Mouse (Mus musculus) megakaryocyte, adult 5-6 weeks (primary cell): ENCODE measurements around the gene Ddx39. TPM values are rescaled to one million over a fixed set of nuclear protein-coding genes. Genes with fewer than 3 reads are reported as not detected.

ENCODE experiments used
- ATAC-seq: 2 replicates; pipeline ENCODE4 v1.8.0; 2016; ENCODE audit warnings: mild to moderate bottlenecking, inconsistent platforms; ENCODE audit not compliant: poor library complexity, severe bottlenecking
- total RNA-seq, 2 experiments: library from RNA; stranded (forward) in 1 of 2; stranded (reverse) in 1 of 2; fragments of 153-499, 151-499 nt in 1 of 2; fragments of 221-1000, 200-1000 nt in 1 of 2; gene quantifications; 2 replicates each; pipeline versions ENCODE4 v1.2.3 to v1.2.4; 2015 to 2017

Ddx39 gene
- total RNA-seq, 2 experiments from 2014 or later: 67.7 to 77.4 TPM

- ATAC-seq: no peak
Observed at GRCm38 (mm10) chr8:83764717-83765116, 49.7 kb downstream of the Ddx39 start.

- ATAC-seq: no peak
Observed at GRCm38 (mm10) chr8:83765663-83766062, 50.7 kb downstream of the Ddx39 start.

DNA sequence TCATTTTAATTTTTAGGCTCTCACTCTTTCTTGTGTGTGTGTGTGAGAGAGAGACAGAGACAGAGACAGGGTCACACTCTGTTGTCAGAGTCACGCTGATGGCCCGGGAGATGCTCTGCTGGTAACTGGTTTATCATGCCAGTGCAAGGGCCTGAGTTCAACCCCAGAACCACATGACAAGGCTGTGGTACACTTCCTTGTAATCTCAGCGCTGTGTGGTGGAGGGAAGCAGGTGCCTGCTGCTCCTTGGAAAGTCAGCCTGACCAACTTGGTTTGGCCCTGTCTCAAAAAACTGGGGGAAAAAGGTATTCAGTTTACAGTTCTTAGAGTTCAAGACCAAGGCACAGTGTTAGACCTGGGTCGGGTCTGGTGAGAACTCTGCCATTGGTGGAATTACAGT, 52.5 kb downstream of the Ddx39 start:
- no peak for ATAC-seq

DNA sequence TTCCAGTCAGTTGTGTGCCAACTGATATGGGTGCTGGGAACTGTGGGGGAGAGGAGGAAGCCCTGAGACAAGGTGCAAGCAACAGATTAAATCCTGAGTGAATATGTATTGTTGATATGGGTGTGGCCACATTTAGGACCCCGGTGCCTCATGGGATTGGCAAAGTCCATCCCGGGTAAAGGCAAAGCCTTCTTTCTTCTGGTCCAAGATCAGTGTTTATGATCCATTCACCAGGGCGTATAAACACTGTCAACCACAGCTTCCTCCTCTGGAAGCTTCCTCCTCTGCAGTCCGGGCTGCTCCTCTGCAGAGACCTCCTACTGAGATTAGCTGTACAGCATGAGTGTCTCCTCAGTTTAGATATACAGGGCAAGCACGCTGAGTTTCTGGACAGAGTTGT, 53.5 kb downstream of the Ddx39 start:
- ATAC-seq: peak; percentile 80

- no peak for ATAC-seq
Observed at GRCm38 (mm10) chr8:83769720-83770119, 54.7 kb downstream of the Ddx39 start.

DNA sequence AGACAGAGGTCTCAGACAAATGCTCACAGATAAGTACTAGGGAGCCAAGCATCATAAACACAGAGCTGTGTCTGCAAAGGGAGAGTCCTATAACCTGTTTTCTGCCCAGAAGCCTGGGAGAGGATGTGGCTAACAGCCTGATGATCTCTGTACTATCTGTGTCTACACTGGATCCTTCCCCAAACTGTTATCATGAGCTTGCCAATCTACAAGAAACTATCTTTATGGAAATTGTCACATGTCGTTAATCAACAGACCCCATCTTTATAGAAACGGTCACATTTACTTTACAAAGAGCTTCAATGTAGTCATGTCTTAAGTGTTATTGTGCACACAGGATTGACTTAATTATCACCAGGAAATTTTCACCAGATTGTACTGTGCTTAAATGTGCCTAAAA, 55.7 kb downstream of the Ddx39 start:
- ATAC-seq: no peak

GRCm38 (mm10) chr8:83771791-83772190, 56.8 kb downstream of the Ddx39 start:
- no peak for ATAC-seq

DNA sequence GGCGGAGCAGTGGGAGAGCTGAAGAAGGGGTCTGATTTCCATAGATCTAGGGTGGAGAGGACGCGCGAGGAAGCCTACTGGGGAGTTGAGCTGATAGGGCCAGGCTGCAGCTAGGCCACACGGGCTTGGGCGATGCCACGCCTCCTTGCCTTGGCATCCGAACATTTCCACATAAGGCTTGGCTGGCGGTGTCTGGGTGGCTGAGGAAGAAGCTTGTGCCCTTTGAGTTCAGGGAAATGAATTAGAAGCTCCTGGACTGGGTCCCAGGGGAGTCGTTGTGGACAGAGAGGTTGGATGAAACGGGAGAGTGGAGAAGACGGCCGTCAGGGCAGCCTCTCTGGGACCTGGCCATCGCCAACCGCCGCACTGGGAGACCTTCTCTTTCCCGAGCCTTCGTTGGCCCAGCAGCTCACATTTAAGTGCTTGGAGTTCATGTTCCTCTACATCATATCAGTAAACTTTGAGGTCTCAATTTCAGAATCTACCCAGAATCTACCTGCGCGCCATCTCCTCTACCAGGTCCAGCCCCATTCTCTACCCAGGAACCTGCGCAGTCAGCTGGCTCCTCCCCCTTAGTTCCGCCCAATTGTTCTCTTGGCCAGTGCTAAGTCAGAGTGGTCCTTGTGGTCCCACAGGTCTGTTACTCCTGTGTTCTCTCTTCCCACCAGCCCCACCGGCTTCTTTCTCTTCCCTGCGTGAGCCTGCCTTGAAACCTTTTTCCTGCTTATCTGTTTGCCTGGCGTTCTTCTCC, 57.9 kb downstream of the Ddx39 start:
- ATAC-seq: peak; percentile 74

DNA sequence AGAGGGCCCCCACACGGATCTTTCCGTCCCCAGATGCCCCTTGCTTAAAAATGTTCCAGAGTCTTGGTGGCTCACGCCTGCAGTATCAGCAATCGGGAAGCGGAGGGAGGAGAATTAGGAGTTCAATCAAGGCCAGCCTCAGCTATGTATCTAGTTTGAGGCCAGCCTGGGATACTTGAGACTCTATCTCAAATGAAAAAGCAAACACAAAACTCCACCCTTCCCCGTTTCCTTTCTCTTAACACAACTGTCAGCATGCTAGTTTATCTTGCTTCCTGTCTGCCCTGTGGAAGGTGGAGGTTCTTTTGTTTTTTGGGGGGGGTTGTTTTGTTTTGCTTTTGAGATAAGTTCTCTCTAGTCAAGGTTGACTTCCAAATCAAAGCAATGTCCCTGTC, 58.5 kb downstream of the Ddx39 start:
- no peak for ATAC-seq

DNA sequence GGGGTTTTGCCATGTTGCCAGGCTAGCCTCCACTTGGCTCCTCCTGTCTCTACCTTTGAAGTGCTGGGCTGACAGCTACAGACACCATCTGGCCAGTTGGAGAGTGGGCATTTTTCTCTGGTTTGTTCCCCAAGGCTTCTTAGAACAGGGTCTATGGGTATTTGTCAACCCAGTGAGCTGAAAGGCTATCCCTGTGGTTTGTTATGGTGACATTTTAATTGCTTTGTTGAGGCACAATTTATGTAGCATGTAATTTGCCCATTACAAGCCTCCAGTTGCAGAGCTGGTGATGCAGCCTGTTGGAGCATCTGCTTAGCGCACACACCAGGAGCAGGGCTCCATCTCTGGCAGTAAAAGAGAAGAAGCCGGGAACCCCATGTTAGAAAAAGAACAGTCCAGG, 59.2 kb downstream of the Ddx39 start:
- no peak for ATAC-seq

Other genes with a start within 250 kb of the Ddx39 start
- not detected in 2 replicates for gene Olfr370, start 179.4 kb upstream of the Ddx39 start, total RNA-seq (2015)
- not detected in 2 replicates for gene Olfr370, start 179.4 kb upstream of the Ddx39 start, total RNA-seq (2017)
- 132 and 161 TPM in 2 replicates for gene Ndufb7, start 148.5 kb upstream of the Ddx39 start, total RNA-seq (2015)
- 205 and 227 TPM in 2 replicates for gene Ndufb7, start 148.5 kb upstream of the Ddx39 start, total RNA-seq (2017)
- 282 and 314 TPM in 2 replicates for gene Tecr, start 107.2 kb upstream of the Ddx39 start, total RNA-seq (2015)
- gene Tecr, start 107.2 kb upstream of the Ddx39 start, total RNA-seq (2017): 248 and 255 TPM in 2 replicates
- 40.0 and 40.7 TPM in 2 replicates for gene Dnajb1, start 107.0 kb upstream of the Ddx39 start, total RNA-seq (2015)
- gene Dnajb1, start 107.0 kb upstream of the Ddx39 start, total RNA-seq (2017): 26.4 and 34.4 TPM in 2 replicates
- gene Gipc1, start 62.5 kb upstream of the Ddx39 start, total RNA-seq (2015): 15.4 and 16.4 TPM in 2 replicates
- gene Gipc1, start 62.5 kb upstream of the Ddx39 start, total RNA-seq (2017): 18.9 and 25.4 TPM in 2 replicates
- gene Ptger1, start 48.5 kb upstream of the Ddx39 start, total RNA-seq (2015): 0.07 TPM in 1 of 2 replicates, not detected in the other
- gene Ptger1, start 48.5 kb upstream of the Ddx39 start, total RNA-seq (2017): 1.7 and 2.2 TPM in 2 replicates
- gene Pkn1, start 16.0 kb upstream of the Ddx39 start, total RNA-seq (2015): 53.3 and 55.4 TPM in 2 replicates
- gene Pkn1, start 16.0 kb upstream of the Ddx39 start, total RNA-seq (2017): 103 and 110 TPM in 2 replicates
- gene Adgre5, start 26.1 kb downstream of the Ddx39 start, total RNA-seq (2015): 239 and 242 TPM in 2 replicates
- gene Adgre5, start 26.1 kb downstream of the Ddx39 start, total RNA-seq (2017): 299 and 326 TPM in 2 replicates
- 2.4 and 3.6 TPM in 2 replicates for gene Adgrl1, start 184.9 kb downstream of the Ddx39 start, total RNA-seq (2015)
- gene Adgrl1, start 184.9 kb downstream of the Ddx39 start, total RNA-seq (2017): 1.7 TPM in 2 replicates
- 0.09 and 0.31 TPM in 2 replicates for gene Gm10644, start 240.0 kb downstream of the Ddx39 start, total RNA-seq (2015)
- gene Gm10644, start 240.0 kb downstream of the Ddx39 start, total RNA-seq (2017): 0.40 and 0.94 TPM in 2 replicates
- 87.3 and 95.0 TPM in 2 replicates for gene Asf1b, start 240.3 kb downstream of the Ddx39 start, total RNA-seq (2015)
- gene Asf1b, start 240.3 kb downstream of the Ddx39 start, total RNA-seq (2017): 68.5 and 71.1 TPM in 2 replicates